Mouse (Mus musculus) intestine, embryonic 14.5 days (tissue): ENCODE results near the gene Slc25a33. TPM values are rescaled to one million over a fixed set of nuclear protein-coding genes. Genes with fewer than 3 reads are reported as not detected.

Experiments
- ATAC-seq: fragments of 200-750 bp; cut with Nextera tagmentation; replicated peaks from 2 replicates; pipeline ENCODE4 v1.8.0; 2017; ENCODE audit warnings: low read depth, moderate number of reproducible peaks, moderate TSS enrichment, moderate library complexity; ENCODE audit not compliant: low FRiP score, low TSS enrichment
- DNase-seq: peaks from one replicate; pipeline ENCODE4 v3.0.0-alpha.2; 2018; ENCODE audit warnings: low spot score
- H3K27ac ChIP-seq: fragments of 300-500 bp; sonication (generic); 2 replicates; pipeline ENCODE4 v1.5.1; 2014; ENCODE audit warnings: low read depth, mild to moderate bottlenecking, control low read depth
- H3K27me3 ChIP-seq: fragments of 300-500 bp; sonication (generic); replicated peaks from 2 replicates; pipeline ENCODE4 v1.6.1; 2014; ENCODE audit warnings: low read length, control low read depth; ENCODE audit not compliant: control insufficient read depth, insufficient read depth
- H3K36me3 ChIP-seq: fragments of 300-500 bp; sonication (generic); 2 replicates; pipeline ENCODE4 v1.6.1; 2014; ENCODE audit warnings: low read length, control low read depth; ENCODE audit not compliant: control insufficient read depth, insufficient read depth
- H3K4me1 ChIP-seq: fragments of 300-500 bp; sonication (generic); replicated peaks from 2 replicates; pipeline ENCODE4 v1.6.1; 2014; ENCODE audit warnings: low read length, control low read depth, mixed read lengths; ENCODE audit not compliant: control insufficient read depth, insufficient read depth
- H3K4me2 ChIP-seq: fragments of 300-500 bp; sonication (generic); 2 replicates; pipeline ENCODE4 v1.6.1; 2014; ENCODE audit warnings: low read length
- H3K4me3 ChIP-seq: fragments of 300-500 bp; sonication (generic); 2 replicates; pipeline ENCODE4 v1.5.1; 2014; ENCODE audit warnings: low read depth, low read length, control low read depth, mixed read lengths
- H3K9ac ChIP-seq: fragments of 300-500 bp; sonication (generic); 2 replicates; pipeline ENCODE4 v1.6.1; 2014; ENCODE audit warnings: mild to moderate bottlenecking, low read length
- H3K9me3 ChIP-seq: fragments of 300-500 bp; sonication (generic); 2 replicates; pipeline ENCODE4 v1.6.1; 2016; ENCODE audit warnings: low read length, control low read depth; ENCODE audit not compliant: control insufficient read depth
- WGBS: fragments of 180-500 bp; shearing (Covaris S2); extraction: QIAGEN DNeasy Blood & Tissue Kit; methylation state at CpG from one replicate; pipeline ENCODE4 v1.1.7; 2014; 5-methylcytosine and 5-hydroxymethylcytosine counted together
- polyA plus RNA-seq: library from polyadenylated mRNA; unstranded; fragments of >200 nt; fragmentation: Nextera tagmentation; extraction: Ambion mirVana; gene quantifications from 2 replicates; pipeline ENCODE4 v1.2.1, GENCODE M21; 2014

Slc25a33 gene
- polyA plus RNA-seq, 1 experiment from 2014 or later: 12.8 TPM

DNA sequence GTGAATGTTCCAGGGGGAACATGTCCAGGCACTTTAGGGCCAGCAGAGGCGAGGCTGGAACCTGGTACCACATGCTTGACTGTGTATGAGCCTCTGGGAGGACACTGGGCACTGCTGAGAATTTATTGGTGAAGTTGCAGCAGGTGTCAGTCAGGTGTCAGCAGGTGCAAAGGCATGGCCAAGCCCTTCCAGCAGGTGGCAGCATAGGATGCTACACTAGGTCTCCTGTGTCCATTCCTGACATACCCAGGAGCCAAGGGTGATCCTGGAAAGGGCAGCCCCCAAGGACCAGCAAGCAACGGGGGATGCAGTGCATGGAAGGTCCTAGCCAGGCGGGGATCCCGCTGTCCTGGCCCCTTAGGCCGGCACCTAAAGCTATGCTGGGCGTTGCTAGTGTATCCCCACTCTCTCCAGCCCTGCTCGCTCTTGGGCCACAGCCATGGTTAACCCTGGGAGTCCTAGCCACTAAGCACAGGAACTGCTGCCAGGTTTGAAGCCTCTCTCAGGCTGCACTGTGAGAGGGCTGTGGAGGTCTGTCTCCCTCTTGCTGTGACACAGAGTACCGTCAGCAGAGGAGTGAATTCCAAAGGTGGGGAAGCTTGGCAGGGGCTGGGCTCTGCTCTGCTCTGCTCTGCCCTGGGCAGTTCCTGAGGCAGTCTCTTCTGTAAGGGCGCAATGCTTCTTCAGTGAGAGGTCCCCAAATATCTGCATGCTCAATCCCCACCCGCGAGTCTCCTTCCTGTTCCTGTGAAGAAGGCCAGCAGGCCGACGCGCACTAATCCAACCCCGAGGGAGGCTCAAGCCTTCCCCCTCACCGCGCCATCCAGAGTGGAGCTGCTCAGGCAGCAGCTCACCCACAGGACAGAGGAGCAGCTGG lies 50.0 kb downstream of the Slc25a33 start:
- Histone ChIP-seq H3K27ac (no peak overlapping the region), H3K4me3 (no peak overlapping the region), H3K4me1 (no peaks in the 10 kb centered on the region), H3K4me2 (no peak overlapping the region), H3K9me3 (no peaks in the 10 kb centered on the region), H3K9ac (no peak overlapping the region), H3K36me3 (peaks cover 86% of the 10 kb centered on the region), H3K27me3 (no peaks in the 10 kb centered on the region)
- 78% methylated on average over 17 of the region's 17 CpGs for WGBS
- peak; percentile 73 for DNase-seq
- no peak for ATAC-seq

- no peak overlapping the region for H3K4me2 ChIP-seq
- DNase-seq (no peak), ATAC-seq (no peak)
- H3K9ac ChIP-seq: no peak overlapping the region
- 92% methylated on average over 12 of the region's 12 CpGs for WGBS
- H3K4me3 ChIP-seq: no peak overlapping the region
- no peaks in the 10 kb centered on the region for H3K4me1 ChIP-seq
- H3K27me3 ChIP-seq: no peaks in the 10 kb centered on the region
- H3K27ac ChIP-seq: no peak overlapping the region
- H3K9me3 ChIP-seq: no peaks in the 10 kb centered on the region
- peaks cover 86% of the 10 kb centered on the region for H3K36me3 ChIP-seq
These were observed 51.1 kb downstream of the Slc25a33 start for GRCm38 (mm10) chr4:149723021-149723390.

- H3K4me1 ChIP-seq: no peaks in the 10 kb centered on the region
- no peak overlapping the region for H3K4me2 ChIP-seq
- H3K27me3 ChIP-seq: no peaks in the 10 kb centered on the region
- no peak for DNase-seq
- no peak overlapping the region for H3K27ac ChIP-seq
- no peak overlapping the region for H3K9ac ChIP-seq
- H3K36me3 ChIP-seq: peaks cover 86% of the 10 kb centered on the region
- no peak overlapping the region for H3K4me3 ChIP-seq
- 91% methylated on average over 24 of the region's 24 CpGs for WGBS
- no peak for ATAC-seq
- H3K9me3 ChIP-seq: no peaks in the 10 kb centered on the region
These were observed 51.7 kb downstream of the Slc25a33 start for GRCm38 (mm10) chr4:149722104-149723020.

GRCm38 (mm10) chr4:149721163-149721562 lies 52.9 kb downstream of the Slc25a33 start:
- H3K9ac ChIP-seq: no peak overlapping the region
- H3K4me2 ChIP-seq: no peak overlapping the region
- ATAC-seq: no peak
- DNase-seq: no peak
- peaks cover 87% of the 10 kb centered on the region for H3K36me3 ChIP-seq
- H3K9me3 ChIP-seq: no peaks in the 10 kb centered on the region
- no peaks in the 10 kb centered on the region for H3K27me3 ChIP-seq
- no peak overlapping the region for H3K4me3 ChIP-seq
- H3K4me1 ChIP-seq: no peaks in the 10 kb centered on the region
- 75% methylated on average over 8 of the region's 8 CpGs for WGBS
- H3K27ac ChIP-seq: no peak overlapping the region

DNA sequence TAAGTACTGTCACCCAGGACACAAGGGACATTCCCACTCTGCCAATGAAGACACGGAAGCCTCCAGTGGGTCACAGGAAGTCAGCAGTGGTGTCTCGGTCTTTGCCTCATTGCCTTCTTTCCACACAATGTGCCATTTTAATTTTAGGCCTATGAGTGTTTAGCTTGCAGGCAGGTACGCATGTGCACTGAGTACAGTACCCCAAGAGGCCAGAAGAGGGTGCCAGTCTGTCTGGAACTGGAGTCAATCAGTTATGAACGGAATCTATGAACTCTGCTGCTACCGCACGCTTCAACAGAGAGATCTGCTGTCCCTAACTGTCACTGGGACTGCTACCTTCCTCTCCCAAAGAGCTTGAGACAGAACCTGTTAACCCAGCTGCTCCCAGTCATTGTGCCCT lies 54.4 kb downstream of the Slc25a33 start:
- no peak overlapping the region for H3K27ac ChIP-seq
- H3K4me1 ChIP-seq: no peaks in the 10 kb centered on the region
- no peak overlapping the region for H3K9ac ChIP-seq
- no peak for ATAC-seq
- H3K9me3 ChIP-seq: no peaks in the 10 kb centered on the region
- peaks cover 86% of the 10 kb centered on the region for H3K36me3 ChIP-seq
- WGBS: 80% methylated on average over 6 of the region's 6 CpGs
- H3K27me3 ChIP-seq: no peaks in the 10 kb centered on the region
- H3K4me2 ChIP-seq: no peak overlapping the region
- peak; percentile 64 for DNase-seq
- H3K4me3 ChIP-seq: no peak overlapping the region

GRCm38 (mm10) chr4:149714542-149714941 lies 59.5 kb downstream of the Slc25a33 start:
- H3K4me2 ChIP-seq: no peak overlapping the region
- WGBS: 79% methylated on average over 3 of the region's 3 CpGs
- no peak overlapping the region for H3K9ac ChIP-seq
- no peak for DNase-seq
- no peak overlapping the region for H3K27ac ChIP-seq
- H3K9me3 ChIP-seq: no peaks in the 10 kb centered on the region
- H3K36me3 ChIP-seq: peaks cover 48% of the 10 kb centered on the region
- H3K4me3 ChIP-seq: no peak overlapping the region
- ATAC-seq: no peak
- H3K27me3 ChIP-seq: no peaks in the 10 kb centered on the region
- no peaks in the 10 kb centered on the region for H3K4me1 ChIP-seq

- peak; percentile 76 for DNase-seq
- no peaks in the 10 kb centered on the region for H3K4me1 ChIP-seq
- H3K4me2 ChIP-seq: no peak overlapping the region
- H3K9me3 ChIP-seq: no peaks in the 10 kb centered on the region
- H3K9ac ChIP-seq: no peak overlapping the region
- 23% methylated on average over 7 of the region's 7 CpGs for WGBS
- H3K27me3 ChIP-seq: no peaks in the 10 kb centered on the region
- H3K4me3 ChIP-seq: no peak overlapping the region
- no peak overlapping the region for H3K27ac ChIP-seq
- no peak; the same call in 1 of the 2 replicates for ATAC-seq
- H3K36me3 ChIP-seq: peaks cover 22% of the 10 kb centered on the region
These were observed 62.1 kb downstream of the Slc25a33 start for GRCm38 (mm10) chr4:149711955-149712354.

DNA sequence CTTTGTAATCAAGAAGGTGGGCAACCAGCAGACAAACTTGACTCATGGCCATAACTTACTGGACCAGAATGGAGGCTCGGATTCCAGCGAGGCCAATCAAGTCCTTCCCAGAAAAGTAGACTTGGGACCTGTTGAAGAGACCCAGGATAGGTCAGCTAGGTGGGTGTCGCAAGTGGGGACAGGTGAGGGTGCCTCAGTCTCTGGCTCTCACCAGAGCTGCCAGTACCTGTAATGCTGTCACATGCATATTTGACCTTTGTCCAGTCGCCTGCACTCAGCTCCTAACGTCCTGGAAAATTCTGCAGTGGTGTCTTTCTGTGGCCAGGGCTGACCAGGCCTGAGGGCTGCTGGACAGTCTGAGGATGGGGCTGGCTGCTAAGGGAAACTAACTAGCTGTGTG lies 62.6 kb downstream of the Slc25a33 start:
- ATAC-seq: no peak
- no peak overlapping the region for H3K9ac ChIP-seq
- H3K4me3 ChIP-seq: no peak overlapping the region
- WGBS: 89% methylated on average over 5 of the region's 5 CpGs
- no peaks in the 10 kb centered on the region for H3K4me1 ChIP-seq
- no peak for DNase-seq
- no peaks in the 10 kb centered on the region for H3K9me3 ChIP-seq
- H3K27me3 ChIP-seq: no peaks in the 10 kb centered on the region
- peaks cover 17% of the 10 kb centered on the region for H3K36me3 ChIP-seq
- no peak overlapping the region for H3K4me2 ChIP-seq
- H3K27ac ChIP-seq: no peak overlapping the region
